Mouse (Mus musculus) yolk sac, embryonic 10.5 days (tissue): ENCODE measurements at regions not wholly inside any gene's neighbourhood (a gene's known extent, or its start where the extent isn't known, plus 50 kb on each side); places are given as distances from the start of the nearest gene placed in this dataset.

ENCODE experiments used
- DNase-seq: peaks from one replicate; pipeline ENCODE4 v3.0.0-alpha.2; 2017; ENCODE audit warnings: low spot score

DNA sequence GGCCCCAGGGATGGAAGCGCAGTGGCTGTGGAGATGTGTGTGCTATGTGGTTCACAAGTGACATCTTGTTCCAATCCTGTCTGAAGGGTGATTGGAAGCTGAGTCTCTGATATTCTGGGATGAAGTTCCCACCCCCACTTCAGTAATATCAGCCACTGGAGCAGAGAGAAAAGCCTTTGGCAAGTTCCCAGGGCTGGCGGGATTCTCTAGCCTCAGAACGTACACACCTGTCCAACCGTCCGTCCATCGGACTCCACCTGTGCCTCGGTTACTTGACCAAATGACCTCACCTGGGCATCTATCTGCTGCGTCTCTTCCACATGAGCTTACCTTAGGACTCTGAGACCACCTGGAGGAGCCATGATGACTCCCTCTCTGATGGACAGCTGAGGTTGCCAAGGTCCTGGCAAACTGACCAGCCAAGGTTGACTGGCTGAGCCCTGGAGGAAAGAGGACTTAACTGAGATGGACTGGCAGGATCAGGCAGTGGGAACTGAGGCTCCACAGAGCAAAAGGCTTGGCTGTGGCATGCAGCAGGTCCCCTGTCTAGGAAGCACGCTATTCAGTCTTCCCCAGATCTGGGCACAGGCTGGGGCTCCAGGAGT is 152.5 kb upstream of the A530016L24Rik start:
- DNase-seq = no peak

DNA sequence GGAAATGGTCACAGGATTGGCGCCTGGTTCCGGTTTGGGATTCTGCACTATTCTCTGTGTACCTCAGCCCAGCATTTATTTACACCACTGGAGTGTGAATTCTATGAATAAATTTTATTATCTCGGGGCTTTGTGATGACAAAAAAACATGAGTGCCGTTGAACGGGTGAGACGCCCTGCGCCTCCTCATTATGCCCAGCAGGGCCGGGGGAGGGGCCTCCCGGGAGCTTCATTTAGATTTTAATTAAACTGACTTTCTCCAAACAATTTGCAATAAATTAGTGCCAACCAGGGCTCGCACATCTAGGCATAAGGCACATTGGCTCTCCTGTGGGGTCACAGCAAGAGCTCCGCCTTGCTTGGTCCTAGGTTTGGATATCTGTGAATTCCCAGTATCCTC is 151.8 kb upstream of the A530016L24Rik start:
- DNase-seq = no peak

DNA sequence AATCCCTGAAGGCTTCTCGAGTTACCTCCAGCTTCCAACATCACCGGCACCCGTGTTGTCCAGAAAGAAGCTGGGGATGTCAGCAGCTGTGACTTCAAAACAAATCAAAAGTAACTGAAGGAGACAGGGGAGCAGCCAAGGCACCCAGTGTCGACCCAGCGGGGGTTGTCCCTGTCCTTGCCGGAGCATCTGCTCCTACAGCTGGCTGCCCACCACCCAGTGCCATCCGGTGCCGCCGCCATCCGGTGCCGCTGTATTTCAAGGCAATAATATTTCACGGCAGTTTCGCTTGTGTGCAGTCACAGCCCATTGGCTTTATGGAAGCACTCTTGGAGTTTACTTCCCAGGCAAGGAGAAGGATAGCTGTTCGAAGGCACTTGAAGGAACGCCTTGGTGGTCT is 150.3 kb upstream of the A530016L24Rik start:
- DNase-seq = no peak

DNA sequence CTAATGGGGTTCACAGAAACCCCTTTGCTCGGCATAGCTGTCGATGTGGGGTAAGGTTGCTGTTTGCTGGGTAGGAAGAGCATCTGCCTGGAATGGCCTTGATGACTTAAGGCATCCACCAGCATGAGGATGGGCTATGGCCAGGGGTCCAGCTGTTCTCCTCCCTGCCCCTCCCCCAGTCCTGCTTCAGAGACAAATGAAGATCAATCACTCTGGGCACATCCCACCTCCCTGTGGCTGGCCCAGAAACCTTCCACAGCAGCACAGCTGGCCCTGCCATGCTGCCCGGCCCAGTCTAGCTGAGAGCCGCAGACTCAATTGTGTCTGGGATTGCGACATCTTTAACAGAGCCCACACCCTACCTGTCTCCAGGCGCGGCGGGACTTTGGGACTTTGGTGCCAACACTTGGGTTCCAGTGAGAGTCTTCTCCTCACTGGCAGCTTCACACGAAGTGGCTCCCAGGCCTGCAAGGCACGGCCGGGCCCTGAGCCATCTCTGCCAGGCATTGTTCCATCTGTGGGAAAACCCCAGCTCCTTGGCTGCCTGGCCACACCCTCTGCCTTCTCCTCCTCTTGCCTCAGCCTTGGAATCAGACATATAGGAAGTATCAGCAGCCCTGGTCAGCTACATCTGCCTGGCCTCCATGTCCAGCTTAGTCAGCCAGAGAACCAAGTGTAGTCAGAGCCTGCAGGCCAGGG is 149.6 kb upstream of the A530016L24Rik start:
- no peak for DNase-seq

DNA sequence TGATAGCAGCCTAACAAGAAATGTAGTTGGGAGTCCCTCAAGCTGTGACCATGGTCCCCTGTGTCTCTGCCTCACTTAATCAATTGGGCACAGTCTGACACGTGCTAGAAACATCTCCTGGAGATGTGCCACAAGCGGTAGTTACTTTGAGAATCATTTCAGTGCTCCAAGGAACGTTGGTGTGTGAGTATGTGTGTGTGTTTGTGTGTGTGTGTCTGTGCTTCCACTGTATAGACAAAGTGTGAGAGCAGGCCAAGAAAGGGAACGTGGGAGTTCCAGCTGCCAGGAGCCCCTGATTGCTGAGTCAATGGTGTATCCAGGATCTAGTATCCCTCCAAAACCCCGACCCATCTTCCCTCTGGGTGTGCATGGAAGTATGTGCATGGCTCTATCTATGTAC is 149.0 kb upstream of the A530016L24Rik start:
- DNase-seq = no peak

DNA sequence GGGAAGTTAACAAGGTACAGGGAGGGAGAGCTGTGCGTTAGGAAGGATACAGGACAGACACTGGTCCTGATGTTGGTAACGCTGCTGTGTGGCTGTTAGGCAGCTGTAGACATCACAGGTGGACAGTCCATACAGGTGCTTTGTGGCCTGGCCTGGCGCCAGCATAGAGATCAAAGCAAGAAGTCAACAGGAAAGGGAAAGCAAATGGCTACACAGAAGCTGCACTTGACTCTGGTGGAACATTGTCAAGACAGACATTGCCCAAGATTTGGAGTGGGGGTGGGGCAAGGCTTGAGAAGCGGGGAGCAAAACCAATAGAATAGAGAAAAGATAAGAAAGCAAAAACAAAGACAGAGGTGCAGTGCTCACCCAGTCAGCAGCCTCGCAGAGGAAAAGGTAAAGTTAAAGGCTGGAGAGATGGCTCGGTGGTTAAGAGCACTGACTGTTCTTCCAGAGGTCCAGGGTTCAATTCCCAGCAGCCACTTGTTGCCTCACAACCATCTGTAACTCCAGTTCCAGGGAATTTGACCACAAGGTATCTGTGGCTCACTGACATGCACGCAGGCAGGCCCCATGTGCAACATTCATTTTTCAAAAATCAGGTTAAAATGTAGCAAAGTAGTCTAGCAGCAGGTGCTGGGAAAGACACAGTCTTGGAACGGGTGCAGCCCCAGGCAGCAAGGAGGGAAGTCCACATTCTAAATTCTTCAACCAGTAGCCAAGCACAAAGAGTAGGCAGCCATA is 147.3 kb upstream of the A530016L24Rik start:
- DNase-seq = no peak

DNA sequence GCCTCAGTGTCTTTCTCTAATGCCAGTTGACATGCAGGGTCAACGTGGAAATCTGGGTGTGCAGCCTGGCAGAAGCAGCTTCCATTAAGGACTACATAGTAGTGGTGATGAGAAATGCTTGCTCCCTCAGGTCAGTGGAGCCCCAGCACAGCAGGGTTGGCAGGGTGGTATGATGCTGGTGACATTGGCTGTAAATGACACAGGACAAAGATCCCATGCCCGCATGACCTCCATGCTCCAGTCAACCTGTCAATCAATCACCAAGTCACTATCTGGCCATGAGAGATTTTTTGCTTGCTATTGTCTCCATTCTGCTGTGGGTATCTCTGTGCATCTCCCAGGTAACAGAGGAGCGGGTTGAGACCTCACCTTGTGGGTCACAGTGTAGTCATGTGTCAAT is 146.2 kb upstream of the A530016L24Rik start:
- DNase-seq = no peak

DNA sequence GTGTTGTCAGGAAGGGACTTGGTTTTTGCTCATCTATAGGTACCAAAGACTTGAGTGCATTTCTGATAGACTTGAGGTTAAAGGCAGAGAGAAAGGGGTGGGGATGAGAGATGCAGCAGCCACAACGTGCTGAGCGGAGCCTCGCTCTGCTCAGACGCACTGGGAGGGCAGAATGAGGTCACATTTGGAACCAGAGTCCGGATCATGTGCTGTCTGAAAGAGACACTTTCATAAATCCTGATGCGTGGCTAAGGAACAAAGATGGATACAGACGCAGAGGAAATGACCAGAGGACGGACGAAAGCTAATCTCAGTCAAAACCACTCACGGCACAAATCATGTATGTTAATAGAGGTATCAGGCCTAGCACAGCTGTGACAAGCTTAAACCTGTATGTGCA is 145.0 kb upstream of the A530016L24Rik start:
- no peak for DNase-seq

DNA sequence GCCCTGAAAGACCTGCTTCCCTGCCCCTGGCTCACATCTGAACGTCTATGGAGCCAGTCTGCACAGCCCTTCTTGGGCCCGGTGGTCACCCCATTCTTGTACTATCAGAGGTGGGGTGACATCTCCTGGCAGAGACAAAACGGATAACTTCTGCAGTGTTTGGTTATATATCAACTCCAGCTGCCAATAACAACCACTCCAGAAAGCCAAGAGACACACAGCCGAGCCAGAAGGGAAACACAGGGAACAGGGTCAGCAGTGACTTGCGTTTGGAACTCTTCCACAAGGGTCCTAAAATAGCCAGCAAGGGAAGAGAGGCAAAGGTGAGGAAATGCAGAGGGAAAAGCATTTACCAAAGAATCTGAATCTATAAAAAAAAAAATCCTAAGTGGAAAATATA is 143.5 kb upstream of the A530016L24Rik start:
- no peak for DNase-seq

DNA sequence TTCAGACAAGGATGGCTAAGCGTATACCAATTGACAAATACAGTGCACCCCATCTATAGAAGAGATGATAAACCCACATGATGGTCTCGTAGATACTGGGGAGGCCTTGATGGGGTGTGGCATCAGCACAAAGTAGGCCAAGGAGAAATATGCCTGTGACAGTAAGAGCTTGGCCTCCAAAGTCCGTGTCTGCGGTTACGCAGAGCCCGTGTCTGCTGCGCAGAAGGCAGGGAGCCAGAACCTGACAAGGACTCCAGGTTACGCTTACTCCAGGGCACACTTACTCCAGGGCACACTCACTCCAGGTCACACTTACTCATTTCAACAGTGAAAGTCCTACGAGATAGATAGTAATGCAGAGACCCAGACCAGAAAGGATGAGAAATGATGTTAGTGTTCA is 141.1 kb upstream of the A530016L24Rik start:
- no peak for DNase-seq

DNA sequence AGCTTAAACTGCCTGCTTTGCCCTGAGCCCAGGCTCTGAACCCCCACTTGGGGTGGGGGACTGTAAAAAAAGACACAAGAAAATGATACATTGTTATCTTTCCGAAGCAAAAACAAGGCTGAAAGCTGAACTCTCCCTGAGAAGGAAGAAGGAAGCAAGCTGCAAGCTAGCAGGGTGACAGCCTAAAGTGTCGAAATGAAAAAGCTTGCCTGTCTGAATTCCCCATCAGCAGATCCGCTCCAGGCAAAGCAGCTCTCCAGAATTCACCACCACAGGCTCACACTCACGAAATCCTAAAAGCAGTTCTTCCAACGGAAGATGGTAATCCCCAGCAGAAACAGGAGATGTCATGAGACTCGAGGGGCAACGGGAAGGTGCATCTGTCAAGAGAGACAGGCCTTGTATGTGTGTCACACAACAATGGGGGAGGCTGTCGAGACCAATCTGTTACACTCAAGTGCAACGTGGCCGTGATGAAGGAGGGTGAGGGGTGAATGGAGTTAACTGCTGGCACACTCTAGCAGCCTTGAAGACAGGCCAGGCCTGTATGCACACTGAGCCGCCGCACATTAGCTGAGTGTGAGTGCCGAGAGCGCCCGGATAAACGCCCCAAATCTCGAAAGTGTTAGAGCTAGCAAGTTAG is 139.5 kb upstream of the A530016L24Rik start:
- DNase-seq = no peak

DNA sequence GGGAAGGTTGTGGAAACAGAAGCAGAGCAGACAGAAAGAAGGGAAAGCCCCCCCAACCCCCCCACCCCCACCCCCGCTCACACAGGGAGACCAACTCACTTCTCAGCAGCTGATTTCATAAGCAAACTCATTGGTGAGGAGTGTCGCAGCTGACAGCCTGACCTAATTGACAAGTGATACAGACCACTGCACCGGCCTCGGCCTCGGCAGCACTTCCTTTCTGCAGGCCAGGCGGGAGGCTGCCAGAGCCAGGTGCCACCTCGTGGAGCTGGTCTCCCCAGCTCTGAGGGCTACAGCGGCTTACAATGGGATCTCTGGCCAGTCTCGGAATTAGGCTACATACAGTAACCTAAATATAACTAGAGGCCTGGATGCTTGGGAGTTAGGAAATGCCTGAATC is 138.5 kb upstream of the A530016L24Rik start:
- DNase-seq = no peak

DNA sequence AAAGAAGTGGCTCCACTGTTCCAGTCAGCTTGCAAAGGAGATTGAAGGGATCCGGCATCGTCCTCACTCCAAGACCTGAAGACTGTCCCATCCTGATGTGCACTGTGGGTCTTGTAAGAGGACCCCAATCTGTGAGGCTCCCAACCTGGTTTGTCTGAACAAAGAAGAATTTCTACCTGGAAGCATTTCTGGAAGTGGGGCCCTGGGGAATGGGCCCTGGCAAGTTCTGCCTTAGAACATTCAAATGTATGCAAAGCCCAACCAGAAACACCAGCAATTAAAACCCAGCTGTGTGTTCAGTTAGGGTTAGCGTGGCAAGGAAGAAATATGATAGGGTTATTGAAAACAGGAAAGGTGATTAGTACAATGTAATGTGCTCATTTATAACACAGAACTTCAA is 125.9 kb upstream of the A530016L24Rik start:
- no peak for DNase-seq

DNA sequence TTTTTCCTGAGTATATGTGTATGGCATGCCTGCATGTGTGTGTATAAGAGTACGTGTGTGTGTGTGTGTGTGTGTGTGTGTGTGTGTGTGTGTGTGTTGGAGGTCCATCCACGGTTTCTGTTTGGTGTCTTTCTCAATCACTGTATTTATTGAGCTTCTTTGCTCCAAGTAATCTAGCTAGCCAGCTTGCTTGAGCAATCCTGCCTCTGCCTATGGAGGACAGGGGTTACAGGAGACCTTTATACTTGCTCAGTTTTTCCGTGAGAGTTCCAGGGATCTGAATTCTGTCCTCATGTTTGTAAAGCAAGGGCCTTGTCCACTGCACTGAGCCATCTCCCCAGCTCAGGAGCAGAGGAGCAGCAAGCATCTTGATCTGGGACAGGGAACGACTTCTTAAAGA is 122.0 kb upstream of the A530016L24Rik start:
- no peak for DNase-seq

DNA sequence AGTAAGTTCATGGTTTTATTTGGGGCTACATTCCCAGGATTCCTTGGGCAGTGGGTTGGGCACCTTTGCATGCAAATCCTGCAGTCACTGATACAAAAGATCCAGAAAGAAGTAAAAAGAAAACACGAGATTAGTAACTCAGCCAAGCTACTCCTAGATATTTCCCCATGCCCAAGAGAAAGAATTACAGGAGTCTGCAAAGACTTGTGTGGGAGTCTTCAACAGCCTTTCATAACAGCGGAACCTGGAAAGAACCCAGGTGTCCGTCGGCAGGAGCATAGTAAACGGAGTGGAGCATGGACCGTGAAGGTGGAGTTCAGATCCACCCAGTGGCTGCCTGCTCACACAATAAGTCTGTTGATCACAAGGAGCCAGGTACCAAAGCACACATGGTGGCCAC is 121.1 kb upstream of the A530016L24Rik start:
- no peak for DNase-seq

DNA sequence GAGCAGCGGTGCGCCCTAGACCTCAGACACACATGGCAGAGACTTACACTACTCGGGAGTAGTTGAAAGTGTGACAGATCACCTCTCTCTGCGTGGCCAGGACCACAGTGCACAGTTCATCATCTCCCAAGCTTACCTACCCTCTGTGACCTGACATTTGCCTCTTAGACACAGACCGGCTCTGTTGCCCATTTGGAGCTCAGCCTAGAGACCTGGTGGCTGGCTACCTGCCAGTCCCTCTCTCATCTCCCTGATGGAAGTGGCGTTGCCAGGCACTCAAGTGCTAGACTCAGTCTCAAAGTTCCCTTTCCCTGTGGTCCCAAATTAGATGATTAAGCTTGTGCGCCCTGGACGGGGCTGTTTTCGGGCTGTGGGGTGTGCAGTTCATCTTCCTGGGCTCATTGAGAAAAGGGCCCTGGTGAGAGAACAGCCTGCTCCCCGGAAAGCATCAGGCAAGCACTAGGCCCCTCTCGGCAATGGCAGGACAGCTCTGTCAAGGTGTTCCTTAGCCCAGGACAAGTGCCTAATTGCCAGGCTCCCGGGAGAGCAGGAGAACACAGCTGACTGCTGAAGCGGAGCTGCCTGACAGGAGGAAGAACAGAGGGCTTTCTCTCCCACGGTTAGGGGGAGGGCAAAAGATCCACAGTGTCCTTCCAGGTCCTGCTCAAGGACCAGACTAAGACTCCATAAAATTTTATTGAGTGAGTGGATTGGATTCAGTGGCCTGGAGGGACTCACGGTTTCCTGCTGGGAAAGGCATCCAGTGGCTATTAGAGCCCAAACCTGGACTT is 119.5 kb upstream of the A530016L24Rik start:
- no peak for DNase-seq

DNA sequence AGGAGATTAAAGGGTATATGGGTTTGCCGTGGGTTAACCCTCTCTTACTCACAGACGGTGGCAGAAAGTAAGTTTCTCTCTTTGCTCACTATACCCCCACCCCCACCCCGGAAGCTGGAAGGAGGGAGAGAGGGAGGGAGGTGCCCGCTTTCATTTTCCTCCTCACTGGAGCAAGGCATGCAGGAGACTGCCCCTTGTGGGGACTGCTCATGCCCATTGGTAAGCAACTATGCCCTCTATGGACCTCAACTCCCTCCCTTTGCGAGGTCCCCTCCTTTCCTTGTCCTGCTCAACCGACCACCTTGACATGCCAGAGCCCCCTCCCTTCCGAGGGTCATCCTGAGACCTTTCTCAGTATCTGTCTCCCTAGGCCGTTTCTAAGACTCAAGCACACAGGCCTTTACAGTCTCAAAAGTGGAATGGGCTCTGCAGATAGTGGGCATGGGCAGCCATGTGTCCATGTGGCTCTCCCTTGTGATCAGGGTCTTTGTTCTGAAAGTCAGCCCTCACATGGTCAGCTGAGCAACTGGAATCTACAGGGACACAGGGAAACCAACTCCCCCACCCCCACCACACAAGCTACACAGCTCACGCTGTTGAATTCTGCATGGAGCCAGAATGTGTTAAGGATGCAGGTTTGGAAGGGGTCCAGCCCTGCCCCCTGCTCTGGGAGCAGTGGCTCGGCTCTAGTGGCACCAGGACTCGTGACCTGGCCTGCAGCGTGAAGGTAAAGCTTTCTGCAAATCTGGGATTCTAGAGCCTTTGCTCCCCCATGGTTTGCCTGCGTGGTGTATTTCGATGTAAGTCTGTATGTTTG is 116.8 kb upstream of the A530016L24Rik start:
- DNase-seq = no peak

DNA sequence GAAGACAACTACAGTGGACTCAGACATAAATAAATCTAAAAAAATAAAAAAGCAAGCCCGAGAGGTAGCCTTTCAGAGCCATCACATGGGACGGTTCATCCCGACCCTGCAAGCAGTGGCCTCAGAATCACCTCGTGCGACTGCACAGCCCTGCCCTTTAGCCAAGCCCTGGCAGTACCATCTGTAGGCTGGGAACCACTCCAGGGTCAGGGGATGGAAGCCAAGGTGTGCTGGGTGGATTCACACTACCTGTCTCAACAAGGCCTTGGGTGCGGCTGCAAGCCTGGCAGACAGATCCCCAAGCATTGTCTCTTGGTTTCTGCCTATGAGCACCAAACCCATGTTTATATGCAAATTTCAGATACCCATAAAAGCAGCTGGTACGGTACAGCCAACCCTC is 115.3 kb upstream of the A530016L24Rik start:
- no peak for DNase-seq

DNA sequence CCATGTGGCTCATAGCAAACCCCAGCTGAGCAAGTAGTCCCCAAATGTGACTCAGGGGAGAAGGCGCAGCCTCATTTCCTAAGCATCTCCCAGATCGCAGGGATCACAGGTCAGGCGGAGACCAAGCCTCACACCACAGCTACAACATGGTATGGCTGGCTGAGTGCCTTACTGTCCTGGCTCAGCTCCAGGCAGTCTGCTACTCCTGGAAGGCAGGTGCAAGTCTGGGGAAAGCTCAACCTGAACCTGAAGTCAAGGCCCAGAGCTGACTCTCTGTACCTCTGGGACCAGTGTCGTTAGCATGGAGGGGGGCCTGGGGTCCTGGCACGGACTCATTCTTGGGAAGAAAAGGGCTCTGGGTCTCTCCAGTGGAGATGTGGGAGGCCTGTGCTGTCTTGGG is 113.0 kb upstream of the A530016L24Rik start:
- no peak for DNase-seq

DNA sequence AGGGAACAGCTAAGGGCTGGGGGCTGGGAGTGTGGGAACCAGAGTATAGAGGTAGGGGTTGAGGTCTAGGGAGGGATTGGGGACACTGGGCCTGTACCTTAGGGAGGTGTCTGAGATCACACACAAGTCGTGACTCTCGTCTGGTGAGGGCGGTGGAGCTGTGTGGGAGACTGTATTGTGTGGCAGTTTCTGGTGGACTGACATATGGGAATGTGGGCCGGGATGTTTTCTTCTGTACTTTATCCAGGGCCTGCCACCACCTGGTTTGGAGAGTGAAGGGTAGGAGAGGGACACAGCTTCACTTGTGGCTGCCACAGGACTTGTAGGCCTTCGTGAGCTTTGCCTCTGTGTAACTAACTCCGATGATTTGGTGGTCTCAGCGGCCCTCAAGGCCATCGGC is 112.5 kb upstream of the A530016L24Rik start:
- DNase-seq = no peak
